In genomic region chr8:57426074-57426473, GRCm38 (mm10) we compare ENCODE assay signal across 9 mouse cellular contexts. TPM values are rescaled to one million over a fixed set of nuclear protein-coding genes. Genes with fewer than 3 reads are reported as not detected.
A peak's percentile ranks its signal among the peaks of the same experiment; 100 is the strongest.
DNase-seq lines count a peak whose midpoint lies in the region; ATAC-seq and TF ChIP-seq lines count a peak whose summit lies in the region.
"Had no signal": no experiment of that assay in that cellular context is flagged by ENCODE, and none has a peak within 500 bp of the region (broad histone marks: within the 10 kb centered on the region; RNA-seq: fewer than 3 reads in every experiment).

No protein-coding gene starts in this region.

- no peak for TF ChIP-seq POLR2A in heart, adult 2 months (IDR thresholded peaks at IDR 0.05; ENCODE audit: insufficient read depth, low read depth, low read length)

- no peak for ATAC-seq in midbrain, embryonic 14.5 days (ENCODE audit: low FRiP score, low TSS enrichment)
- no peak; the same call in 1 of the 2 replicates for ATAC-seq in midbrain, embryonic 15.5 days (replicated peaks)
- 0 out of 2 replicates have a peak, but pooled peaks have one; percentile 46 for ATAC-seq in megakaryocyte-erythroid progenitor cell, adult 5-6 weeks (replicated peaks; ENCODE audit: low FRiP score, low TSS enrichment, poor library complexity, severe bottlenecking)
- no peak for ATAC-seq in inflammation-experienced regulatory T-cells, adult 6 months

- H3K9ac ChIP-seq in heart, adult 2 months (ENCODE audit: low read depth, low read length) = no peak overlapping the region
- H3K9ac ChIP-seq in midbrain, embryonic 14.5 days (replicated peaks; ENCODE audit: low read length) = no peak overlapping the region
- H3K9ac ChIP-seq in midbrain, embryonic 15.5 days = no peak overlapping the region
- H3K9ac ChIP-seq: limb, embryonic 13.5 days had no signal

- TF ChIP-seq CTCF in heart, adult 2 months (IDR thresholded peaks at IDR 0.05) = peak; percentile 75

- no peaks in the 10 kb centered on the region for H3K79me2 ChIP-seq in heart, adult 2 months (replicated peaks; ENCODE audit: control insufficient read depth, insufficient read depth, low read length)

- TF ChIP-seq EP300 in heart, adult 2 months (IDR thresholded peaks at IDR 0.05; ENCODE audit: insufficient read depth, low read depth, low read length) = no peak

- no peak overlapping the region for H3K4me3 ChIP-seq in heart, adult 2 months
- no peak overlapping the region for H3K4me3 ChIP-seq in heart, embryonic 10.5 days
- no peak overlapping the region for H3K4me3 ChIP-seq in midbrain, embryonic 14.5 days (replicated peaks; ENCODE audit: low read depth, low read length)
- H3K4me3 ChIP-seq in midbrain, embryonic 15.5 days = no peak overlapping the region
- H3K4me3 ChIP-seq: limb, embryonic 13.5 days had no signal

- DNase-seq in heart, adult 2 months = no peak
- DNase-seq in heart, embryonic 10.5 days (ENCODE audit: low spot score) = no peak
- DNase-seq in midbrain, embryonic 14.5 days = peak; percentile 81
- DNase-seq in brain, adult 2 months (ENCODE audit: low read depth, low spot score) = peak; percentile 38
- DNase-seq in gastrocnemius, postnatal 14 days = no peak

- no peak overlapping the region for H3K27ac ChIP-seq in heart, adult 2 months
- no peak overlapping the region for H3K27ac ChIP-seq in heart, embryonic 10.5 days
- H3K27ac ChIP-seq in midbrain, embryonic 14.5 days (replicated peaks; ENCODE audit: low read depth, low read length) = no peak overlapping the region
- no peak overlapping the region for H3K27ac ChIP-seq in midbrain, embryonic 15.5 days
- H3K27ac ChIP-seq: limb, embryonic 13.5 days had no signal

- H3K4me2 ChIP-seq in midbrain, embryonic 14.5 days (ENCODE audit: low read length) = no peak overlapping the region
- no peak overlapping the region for H3K4me2 ChIP-seq in midbrain, embryonic 15.5 days
- H3K4me2 ChIP-seq: limb, embryonic 13.5 days had no signal

- 8% methylated on average over 3 of the region's 3 CpGs for WGBS in heart, adult 2 months
- WGBS in heart, embryonic 10.5 days = 12% methylated on average over 3 of the region's 3 CpGs
- 23% methylated on average over 3 of the region's 3 CpGs for WGBS in midbrain, embryonic 14.5 days
- 18% methylated on average over 3 of the region's 3 CpGs for WGBS in midbrain, embryonic 15.5 days

- peaks cover 1% of the 10 kb centered on the region for H3K4me1 ChIP-seq in heart, adult 2 months (ENCODE audit: control insufficient read depth, insufficient read depth, low read length)
- H3K4me1 ChIP-seq in heart, embryonic 10.5 days = 0 out of 2 replicates have a peak, but pooled peaks cover under 1% of the 10 kb centered on the region
- no peaks in the 10 kb centered on the region for H3K4me1 ChIP-seq in midbrain, embryonic 14.5 days (ENCODE audit: control insufficient read depth, insufficient read depth, low read length)
- H3K4me1 ChIP-seq in midbrain, embryonic 15.5 days = 0 out of 2 replicates have a peak, but pooled peaks cover 4% of the 10 kb centered on the region
- H3K4me1 ChIP-seq: limb, embryonic 13.5 days had no signal

- no peaks in the 10 kb centered on the region for H3K27me3 ChIP-seq in heart, adult 2 months (ENCODE audit: control insufficient read depth, insufficient read depth, low read length)
- no peaks in the 10 kb centered on the region for H3K27me3 ChIP-seq in heart, embryonic 10.5 days (ENCODE audit: insufficient read depth, poor library complexity, severe bottlenecking)
- peaks cover 4% of the 10 kb centered on the region; the same call in 1 of the 2 replicates for H3K27me3 ChIP-seq in midbrain, embryonic 14.5 days (ENCODE audit: control insufficient read depth, insufficient read depth, low read length)
- H3K27me3 ChIP-seq in midbrain, embryonic 15.5 days (replicated peaks) = peaks cover 10% of the 10 kb centered on the region; the same call in 1 of the 2 replicates

- no peaks in the 10 kb centered on the region for H3K9me3 ChIP-seq in heart, embryonic 10.5 days
- no peaks in the 10 kb centered on the region for H3K9me3 ChIP-seq in midbrain, embryonic 14.5 days (ENCODE audit: control insufficient read depth, low read length)
- H3K9me3 ChIP-seq in midbrain, embryonic 15.5 days = no peaks in the 10 kb centered on the region
- H3K9me3 ChIP-seq: limb, embryonic 13.5 days had no signal

- intact Hi-C loops in heart, adult 2 months (cut with DNase I) = loop anchor here (1.0 to 10.0 kb wide), 5 partner anchors 73 to 744 kb away; partner anchors contain the start of gene Galnt7
- intact Hi-C loops in gastrocnemius, postnatal 14 days (cut with DNase I; ENCODE audit: low total_unique reads) = no loop called here

- H3K36me3 ChIP-seq in heart, adult 2 months (ENCODE audit: control insufficient read depth, insufficient read depth, low read length) = no peaks in the 10 kb centered on the region
- H3K36me3 ChIP-seq in heart, embryonic 10.5 days = no peaks in the 10 kb centered on the region
- no peaks in the 10 kb centered on the region for H3K36me3 ChIP-seq in midbrain, embryonic 14.5 days (ENCODE audit: control insufficient read depth, insufficient read depth, low read length)
- H3K36me3 ChIP-seq in midbrain, embryonic 15.5 days (replicated peaks) = no peaks in the 10 kb centered on the region
- H3K36me3 ChIP-seq: limb, embryonic 13.5 days had no signal

RNA-seq across cellular contexts. Expression of gene Scrg1, which starts 29.6 kb away (rescaled TPM):
- not detected for total RNA-seq in heart, adult 2 months (2021)
- 0.29 TPM in 1 of 2 replicates, not detected in the other for polyA plus RNA-seq in heart, adult 2 months (2012; rRNA removed)
- 0.20 and 0.21 TPM in 2 replicates for polyA plus RNA-seq in heart, embryonic 10.5 days (2016; fragmentation: Nextera tagmentation; extraction: Ambion mirVana)
- polyA plus RNA-seq in midbrain, embryonic 14.5 days (2014; fragmentation: Nextera tagmentation; extraction: Ambion mirVana) = 4.3 and 9.6 TPM in 2 replicates
- polyA plus RNA-seq in midbrain, embryonic 15.5 days (2015; fragmentation: Nextera tagmentation; extraction: Ambion mirVana) = 8.1 and 8.5 TPM in 2 replicates
- total RNA-seq in megakaryocyte-erythroid progenitor cell, adult 5-6 weeks (2014; fragmentation: Nextera tagmentation) = not detected in 2 replicates
- total RNA-seq in megakaryocyte-erythroid progenitor cell, adult 5-6 weeks (2017) = not detected in 2 replicates
- total RNA-seq in gastrocnemius, postnatal 14 days (2021) = not detected
- not detected for polyA plus RNA-seq in inflammation-experienced regulatory T-cells, adult 6 months (2017; shearing (Covaris generic))

Comparison
In these comparisons a context has a peak if more than half of its experiments do, and no peak if none do; other contexts are left out.
1. DNase-seq: peak in midbrain, embryonic 14.5 days (single experiment) and brain, adult 2 months (single experiment); none in heart, adult 2 months (0 of 2), heart, embryonic 10.5 days (single experiment) and gastrocnemius, postnatal 14 days (single experiment).